Mouse (Mus musculus) right cerebral cortex, postnatal 10 days (tissue): ENCODE measurements at regions not wholly inside any gene's neighbourhood (a gene's known extent, or its start where the extent isn't known, plus 50 kb on each side); places are given as distances from the start of the nearest gene placed in this dataset.

ENCODE experiments used
- DNase-seq, 2 experiments: peaks; one replicate each; pipeline ENCODE4 v3.0.0; 2021; ENCODE audit warnings: low spot score in 2 of 2

DNA sequence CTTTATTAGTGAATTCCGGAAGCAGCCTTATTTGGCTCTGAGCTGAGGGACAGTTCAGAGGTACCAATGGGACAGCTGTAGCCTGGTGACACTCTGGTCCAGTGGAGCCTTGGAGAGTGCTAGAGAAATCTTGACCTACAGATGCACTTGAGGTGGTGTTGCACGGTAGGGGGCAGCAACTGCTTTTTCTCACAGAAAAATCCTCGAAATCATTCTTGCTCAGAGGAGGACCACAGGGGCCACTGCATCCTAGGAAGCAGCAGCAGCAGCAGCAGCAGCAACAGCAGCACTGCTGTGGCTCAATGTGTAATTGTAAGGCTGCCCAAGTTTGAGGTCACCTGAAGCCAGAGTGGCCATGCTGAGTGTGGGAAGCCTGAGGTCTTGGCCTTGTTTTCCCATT lies 299.7 kb upstream of the Ppp2r3a start:
- DNase-seq, result no peak

DNA sequence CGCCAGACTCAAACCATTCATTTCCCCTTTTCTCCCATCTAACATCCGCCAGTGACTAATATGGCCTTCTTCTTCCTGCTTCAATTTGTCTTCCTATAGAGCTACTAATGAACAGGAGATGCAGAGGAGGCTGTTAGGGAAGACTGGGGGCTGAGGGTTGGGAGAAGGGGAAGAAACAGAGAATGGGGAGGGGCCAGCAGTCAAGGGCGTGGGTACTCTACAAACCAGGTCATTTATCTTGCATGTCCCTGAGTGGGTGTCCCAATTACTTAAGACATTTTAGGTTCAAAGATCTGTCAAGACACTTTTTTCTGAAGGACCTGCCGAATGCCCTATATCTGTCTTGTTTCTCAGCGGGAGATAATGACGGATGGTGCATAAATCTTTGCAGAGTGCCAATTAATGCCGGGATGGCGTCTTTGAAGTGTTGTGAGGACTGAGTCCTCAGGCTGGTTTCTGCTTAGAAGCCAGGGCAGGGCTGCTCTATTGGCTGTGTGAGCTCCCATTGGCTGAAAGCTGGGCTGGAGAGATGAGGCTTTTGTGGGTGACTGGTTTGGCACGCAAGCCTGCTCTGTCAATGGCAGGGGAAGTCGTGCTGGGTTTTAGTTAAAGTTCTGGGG lies 294.7 kb upstream of the Ppp2r3a start:
- DNase-seq, result peak; percentile 31 to 34

DNA sequence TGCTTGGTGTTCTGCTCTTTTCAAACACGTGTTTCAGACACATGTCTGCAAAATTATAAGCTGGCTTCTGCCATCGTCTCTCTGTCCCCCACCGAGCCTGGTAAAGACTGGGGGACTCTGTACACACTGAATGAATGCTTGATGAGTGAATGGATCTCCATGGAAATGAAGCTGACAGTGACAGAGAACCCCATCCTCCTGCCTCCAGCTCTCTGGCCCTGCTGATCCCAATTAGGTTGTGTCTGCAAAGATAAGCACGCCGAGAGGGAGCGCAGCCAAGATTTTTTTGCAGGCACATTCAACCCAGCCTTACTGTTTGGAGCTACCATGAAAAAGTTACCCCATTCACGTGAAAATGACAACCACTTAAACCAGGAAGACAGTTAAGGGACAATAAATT lies 266.5 kb upstream of the Ppp2r3a start:
- no peak for DNase-seq

DNA sequence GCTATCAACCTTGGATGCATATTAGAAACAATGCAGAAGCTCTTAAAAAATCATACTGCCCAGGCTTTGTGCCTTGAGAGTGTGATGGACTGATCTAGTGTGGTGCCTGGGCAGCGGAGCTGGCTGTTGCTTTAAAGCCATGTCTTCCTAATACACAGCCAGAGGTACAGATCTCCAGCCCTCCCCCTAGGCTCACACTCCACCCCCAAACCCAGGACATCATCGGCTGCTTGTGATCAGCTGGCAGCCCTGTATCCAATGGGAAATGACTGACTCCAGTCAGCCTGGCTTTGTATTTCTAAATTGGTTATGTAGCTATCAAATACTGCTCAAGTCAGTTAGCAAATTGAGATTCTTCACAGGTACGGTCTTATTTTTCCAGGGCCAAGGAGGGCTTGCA lies 259.2 kb upstream of the Ppp2r3a start:
- DNase-seq, result no peak

DNA sequence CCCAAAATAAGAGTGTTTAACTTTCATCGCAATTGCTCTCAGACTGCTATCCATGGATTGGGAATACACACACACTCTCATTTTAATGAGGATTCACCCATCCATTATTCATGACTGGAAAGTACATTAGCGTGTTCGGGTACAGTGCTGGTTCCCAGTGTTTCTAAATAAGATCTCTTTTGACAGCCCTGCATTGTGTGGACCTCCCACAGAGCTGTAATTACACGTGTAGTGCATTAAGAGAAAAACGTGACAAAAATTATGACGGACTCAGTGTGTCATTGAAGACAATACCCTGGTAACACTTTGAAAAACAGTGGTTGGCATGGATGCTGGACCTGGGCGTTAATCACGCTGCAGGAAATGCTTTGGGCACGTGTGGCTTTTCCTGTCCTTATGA lies 257.6 kb upstream of the Ppp2r3a start:
- DNase-seq, result no peak

DNA sequence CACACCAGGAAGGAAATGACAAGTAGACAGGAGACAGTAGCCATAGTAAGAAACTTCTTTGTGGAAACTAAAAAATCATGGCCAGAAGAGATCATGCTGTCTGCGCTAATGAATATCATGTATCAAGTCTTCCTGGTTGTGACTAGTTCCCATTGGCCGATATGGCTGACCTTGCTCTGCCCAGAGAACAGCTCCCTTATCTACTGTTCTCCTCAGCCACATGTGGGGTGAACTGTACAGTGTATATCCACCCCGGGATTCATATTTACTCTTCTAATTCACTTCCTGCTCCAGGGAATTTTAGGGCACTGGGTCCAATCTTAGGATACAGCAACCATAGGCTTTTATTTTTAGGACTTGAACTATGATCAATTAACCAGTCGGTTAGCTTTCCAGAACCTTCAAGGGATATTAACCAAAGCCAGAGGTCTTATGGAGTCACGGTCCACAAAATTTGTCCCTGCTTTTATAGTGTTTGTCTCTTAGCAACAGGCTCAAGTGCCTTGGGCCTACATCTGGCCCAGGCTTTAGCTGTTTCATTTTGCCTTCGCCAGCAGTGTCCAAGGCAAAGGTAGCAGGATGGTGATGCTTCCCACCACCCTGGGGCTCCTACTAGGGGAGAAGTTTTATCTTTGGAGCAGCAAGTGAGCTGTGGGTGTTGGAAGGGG lies 255.6 kb upstream of the Ppp2r3a start:
- no peak for DNase-seq

DNA sequence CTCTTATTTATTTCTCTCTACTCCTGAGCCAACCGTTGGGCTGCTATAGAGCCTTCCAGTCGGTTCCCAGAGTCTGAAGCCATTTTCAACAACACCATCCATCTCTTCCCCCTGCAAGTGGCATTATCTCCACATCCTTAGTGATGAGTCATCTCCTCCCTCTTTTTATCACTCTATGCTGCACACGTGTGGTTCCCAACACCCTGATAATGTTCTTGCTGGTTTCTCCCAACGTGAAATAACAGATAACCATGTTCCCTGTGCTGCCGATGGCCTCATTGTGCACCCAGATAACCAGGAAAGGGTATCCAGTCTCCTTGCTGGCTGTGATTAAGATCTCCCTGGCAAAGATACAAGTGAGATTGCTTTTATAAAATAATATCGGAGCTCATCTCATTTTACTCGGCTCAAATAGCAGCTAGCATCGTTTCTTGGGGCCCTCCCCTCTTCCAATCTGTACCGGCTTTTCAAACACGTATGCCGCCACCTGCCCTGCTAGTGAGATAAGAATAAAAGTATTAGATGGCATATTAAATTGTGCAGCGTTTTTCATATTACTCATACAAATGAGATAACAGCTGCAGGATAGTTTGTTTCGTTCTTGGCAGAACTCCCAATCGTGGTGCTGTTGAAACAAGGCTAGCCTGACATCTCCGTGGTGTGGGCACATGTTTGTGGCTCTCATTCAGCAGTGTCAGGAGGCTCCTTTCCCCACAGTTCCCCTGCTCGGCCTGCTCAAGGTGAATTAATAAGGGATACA lies 250.3 kb upstream of the Ppp2r3a start:
- DNase-seq, result peak; percentile 29 to 31

DNA sequence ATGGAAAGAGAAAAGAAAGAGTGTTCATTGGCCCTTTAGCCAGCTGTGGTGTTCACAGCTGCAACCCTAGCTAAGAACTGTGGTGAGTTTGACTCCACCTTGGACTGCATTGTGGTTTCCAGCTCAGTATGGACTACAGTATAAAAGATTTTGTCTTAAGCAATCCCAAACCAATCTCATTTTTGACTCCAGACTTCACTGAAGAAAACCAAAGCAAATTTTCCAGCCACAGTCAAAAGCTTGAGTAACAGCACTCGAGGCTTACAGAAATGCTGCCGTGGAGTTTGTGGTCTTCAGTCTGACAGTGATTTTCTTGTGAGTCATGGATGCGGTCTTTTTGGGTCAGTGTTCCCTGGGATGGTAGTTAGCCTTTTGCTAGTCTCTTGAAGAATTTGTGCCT lies 249.4 kb upstream of the Ppp2r3a start:
- DNase-seq, result no peak

DNA sequence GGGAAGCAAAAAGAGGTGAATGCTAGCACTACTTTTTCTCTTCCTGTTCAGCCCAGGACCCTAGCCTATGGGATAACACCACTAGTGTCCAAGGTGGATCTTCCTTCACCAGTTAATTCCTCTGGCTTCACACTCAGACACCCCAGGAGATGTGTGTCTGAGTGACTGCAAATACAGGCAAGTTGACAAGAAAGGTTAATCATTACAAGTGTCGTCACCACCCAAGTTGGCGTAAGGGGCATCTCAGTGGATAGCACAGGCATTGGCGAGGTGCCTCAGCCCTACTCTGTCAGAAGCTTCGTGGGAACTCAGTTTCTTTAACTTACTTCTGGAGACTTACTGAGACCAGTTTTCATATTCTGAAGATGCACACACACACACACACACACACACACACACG lies 247.1 kb upstream of the Ppp2r3a start:
- no peak for DNase-seq

DNA sequence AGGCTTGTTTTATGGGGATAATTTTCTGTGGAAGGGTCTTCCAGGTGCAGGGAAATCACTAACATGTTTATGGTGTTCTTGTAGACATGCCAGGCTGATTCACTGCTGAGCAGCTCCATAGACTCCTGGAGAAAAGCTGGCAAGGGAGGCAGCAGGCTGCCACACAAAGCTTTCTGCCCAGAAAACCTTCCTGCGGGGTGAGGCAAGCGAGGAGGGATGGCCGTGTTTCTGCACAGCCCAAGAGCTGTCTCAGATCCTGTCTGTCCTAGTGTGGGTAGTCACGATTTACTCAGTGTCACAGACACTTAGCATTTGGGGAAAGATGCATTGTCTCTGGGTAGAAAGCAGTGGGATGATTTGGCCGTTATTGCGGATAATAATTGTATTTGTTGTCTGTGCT lies 244.2 kb upstream of the Ppp2r3a start:
- peak; percentile 40 to 44 for DNase-seq

DNA sequence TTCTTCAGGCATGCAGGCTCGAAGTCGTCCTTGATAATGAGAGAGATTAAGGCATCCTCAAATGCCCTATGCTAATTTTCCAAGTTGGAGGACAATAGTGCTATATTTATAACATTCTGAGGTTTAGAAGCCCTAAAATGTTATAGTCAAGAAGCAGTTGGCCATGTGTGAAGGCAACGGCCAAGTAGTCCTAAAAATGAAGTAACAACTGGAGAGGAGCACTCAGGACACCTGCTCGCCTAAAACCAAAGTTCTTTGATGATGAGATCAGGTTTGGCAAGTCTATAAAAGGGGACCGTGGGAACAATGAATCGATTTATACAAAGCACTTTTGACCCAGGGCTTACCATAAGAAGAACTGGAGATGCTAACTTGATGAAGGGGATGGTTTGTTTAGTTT lies 237.4 kb upstream of the Ppp2r3a start:
- DNase-seq, result no peak

DNA sequence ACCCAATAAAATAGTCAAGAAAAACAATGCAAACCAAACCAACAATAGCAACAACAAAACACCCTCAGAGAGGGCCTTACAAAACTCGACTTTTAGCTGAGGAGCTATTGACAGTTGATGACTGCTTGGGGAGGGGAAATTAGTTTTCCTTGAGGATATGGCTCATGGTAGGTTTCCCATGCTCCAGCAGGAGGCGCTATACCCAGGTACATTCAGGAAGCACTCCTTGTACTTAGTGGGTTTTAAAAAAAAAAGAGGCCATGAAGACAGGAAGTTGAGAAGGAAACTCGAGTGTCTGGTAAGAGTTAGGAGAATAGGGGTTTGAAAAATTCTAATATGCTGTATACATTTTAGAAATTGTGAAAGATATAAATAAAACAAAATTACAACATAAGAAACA lies 224.6 kb upstream of the Ppp2r3a start:
- no peak for DNase-seq

DNA sequence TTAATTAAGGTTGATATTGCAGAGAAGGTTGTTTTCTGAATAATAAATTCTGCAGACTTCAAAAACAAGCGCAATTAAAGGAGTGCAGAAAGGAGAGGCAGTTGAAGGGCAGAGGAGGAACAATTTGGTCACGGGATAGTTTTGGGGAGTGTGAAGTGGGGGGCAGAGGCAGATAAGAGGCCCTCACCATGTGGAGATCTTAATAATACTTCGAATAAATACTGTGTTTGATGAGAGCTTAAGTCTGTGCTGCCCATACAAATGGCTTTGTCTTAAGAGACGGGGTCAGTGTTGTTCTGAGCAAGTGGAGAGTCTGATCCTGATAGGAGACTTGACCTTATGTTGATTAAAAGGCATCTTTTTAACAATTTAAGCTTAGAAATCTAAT lies 221.5 kb upstream of the Ppp2r3a start:
- DNase-seq, result no peak

DNA sequence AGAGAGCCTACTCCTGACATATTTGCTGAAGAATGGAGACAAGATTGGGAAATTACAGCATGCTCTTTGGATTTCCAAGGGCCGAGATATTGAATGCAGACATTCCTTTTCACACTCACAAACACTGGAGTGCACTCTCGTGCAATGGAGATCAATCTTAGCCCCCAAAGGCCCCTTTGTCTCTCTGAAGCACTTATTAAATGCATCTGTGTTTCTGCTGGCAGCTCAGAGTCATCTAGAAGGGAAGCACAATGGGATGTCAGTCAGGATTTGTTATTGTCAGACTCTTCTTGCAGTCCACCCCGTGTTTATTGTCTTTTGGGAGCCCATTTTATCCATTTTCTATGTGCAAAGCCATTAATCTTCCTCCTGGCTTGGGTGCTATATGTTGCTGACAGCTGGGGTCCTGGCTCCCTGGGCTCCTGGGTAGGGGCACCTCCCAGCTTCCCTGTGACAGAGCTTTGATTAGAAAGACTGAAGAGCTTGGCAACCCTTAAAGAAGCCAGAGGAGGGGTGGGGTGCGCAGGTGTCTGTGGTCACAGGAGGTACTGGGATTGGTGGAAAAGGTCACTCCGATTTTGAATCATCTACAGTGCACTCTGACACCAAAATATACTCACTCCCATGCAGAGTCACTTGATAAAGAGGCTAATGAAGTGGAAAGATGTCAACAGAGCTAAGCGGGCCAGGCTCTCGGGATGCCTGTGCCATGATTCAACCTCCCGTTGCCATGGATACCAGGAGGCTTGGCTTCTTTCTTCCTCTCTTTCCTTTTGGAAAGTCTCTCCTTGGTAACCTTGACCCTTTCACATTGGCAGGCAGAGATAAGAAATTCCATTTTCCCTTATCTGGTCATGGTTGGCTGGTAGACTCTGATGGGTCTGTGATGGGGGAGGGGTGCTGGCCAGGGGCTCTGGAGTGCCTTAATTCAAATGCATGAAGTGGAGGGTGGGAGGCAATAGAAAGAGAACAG lies 220.8 kb upstream of the Ppp2r3a start:
- DNase-seq, result peak; percentile 55 to 56

DNA sequence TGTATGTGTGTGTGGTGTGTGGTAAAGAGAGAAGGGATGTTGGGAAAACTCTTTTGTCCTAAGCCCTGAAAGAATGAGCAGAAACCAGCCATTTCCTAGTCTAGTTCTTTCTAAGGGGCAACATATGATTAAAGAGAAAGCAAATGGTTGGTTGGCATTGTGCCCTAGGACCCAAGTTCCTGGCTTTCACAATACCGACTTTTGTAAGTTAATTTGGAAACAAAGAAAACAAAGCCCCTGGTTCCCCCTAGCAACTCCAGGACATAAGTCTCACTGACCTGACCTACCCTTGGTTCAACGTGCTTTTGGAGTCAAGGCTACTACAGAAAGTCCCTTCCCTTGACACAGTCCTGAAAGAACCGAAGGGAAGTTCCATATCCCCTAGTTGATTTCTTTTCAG lies 220.1 kb upstream of the Ppp2r3a start:
- no peak for DNase-seq

DNA sequence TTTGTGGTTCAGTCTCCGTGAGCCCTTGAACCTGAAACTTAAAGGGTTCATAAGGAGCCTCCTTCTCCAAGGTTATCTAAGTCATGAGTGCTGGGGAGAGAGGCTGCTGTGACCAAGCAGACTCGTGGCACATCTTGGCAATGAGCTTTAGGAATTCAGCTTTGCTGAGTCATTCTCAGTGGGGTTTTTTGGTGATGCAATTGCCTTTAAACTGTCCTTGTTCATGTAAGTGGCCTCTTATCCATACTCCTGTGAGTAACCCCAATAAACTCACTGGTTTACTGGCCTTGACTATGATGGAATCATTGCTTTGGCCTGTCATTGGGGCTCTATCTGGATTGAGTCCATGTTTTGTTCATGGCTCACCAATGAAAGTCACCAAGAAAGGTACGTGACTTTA lies 218.2 kb upstream of the Ppp2r3a start:
- no peak for DNase-seq

DNA sequence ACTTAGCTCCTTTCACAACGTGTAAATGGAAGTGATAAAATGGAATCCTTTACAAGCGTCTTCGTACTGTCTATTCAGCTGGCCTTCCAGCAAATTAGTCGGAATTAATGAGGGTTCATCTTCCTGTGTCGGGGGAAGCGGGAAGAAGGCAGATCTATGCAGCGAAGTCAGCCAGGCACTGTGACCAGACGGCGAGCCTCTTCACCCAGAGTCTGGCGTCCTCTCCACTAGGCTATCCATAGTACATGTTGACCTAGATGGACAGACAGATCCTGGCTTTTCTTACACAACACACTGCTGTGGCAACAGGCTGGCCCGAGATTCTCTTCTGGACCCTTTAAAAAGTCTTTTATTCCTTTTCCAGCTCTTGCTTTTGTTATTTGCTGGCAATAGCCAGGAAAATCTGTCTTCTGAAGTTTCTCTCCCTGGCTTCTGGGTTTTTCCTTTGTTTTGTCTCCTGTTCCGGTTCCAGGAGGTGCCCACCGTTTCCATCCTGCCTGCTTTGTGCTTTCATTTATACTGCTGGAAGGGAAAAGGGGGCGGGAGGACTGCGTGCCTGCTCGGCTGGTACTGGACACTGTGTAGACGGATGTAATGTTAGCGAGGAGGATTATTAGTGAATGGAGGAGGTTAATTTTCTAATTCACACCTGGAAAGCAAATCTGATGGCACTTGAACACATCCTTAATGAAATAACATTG lies 213.3 kb upstream of the Ppp2r3a start:
- DNase-seq, result no peak

DNA sequence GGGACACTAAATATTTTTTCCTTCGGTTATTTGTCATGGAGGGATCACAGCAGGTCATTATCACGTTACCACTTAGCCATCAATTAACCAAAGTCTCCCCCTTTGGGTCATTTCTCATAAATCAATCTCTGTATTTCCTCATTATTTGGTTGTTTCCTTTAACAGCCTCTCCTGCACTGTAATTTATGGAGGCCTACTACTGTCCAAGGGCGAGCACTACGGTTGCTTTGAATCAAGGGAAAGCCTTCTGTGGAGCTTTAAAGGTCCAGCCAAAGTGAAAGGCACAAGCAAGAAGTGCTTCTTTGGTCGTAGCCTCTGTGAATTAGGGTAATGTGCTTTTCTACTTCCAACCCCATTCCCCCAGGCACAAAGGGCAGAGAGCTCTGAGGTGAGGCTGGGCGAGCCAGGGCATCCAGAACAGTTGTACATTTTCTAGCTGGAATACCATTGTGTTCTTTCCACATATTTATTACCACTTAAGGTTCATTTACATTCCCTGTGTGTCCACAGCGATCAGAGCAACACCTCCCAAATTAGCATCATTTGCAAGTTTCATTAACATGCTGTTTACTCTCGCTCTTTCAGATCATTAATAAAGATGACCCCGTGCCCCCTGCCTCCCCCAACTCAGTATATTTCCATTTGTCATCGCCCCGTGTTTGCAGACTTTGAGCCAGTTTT lies 207.5 kb upstream of the Ppp2r3a start:
- no peak for DNase-seq

DNA sequence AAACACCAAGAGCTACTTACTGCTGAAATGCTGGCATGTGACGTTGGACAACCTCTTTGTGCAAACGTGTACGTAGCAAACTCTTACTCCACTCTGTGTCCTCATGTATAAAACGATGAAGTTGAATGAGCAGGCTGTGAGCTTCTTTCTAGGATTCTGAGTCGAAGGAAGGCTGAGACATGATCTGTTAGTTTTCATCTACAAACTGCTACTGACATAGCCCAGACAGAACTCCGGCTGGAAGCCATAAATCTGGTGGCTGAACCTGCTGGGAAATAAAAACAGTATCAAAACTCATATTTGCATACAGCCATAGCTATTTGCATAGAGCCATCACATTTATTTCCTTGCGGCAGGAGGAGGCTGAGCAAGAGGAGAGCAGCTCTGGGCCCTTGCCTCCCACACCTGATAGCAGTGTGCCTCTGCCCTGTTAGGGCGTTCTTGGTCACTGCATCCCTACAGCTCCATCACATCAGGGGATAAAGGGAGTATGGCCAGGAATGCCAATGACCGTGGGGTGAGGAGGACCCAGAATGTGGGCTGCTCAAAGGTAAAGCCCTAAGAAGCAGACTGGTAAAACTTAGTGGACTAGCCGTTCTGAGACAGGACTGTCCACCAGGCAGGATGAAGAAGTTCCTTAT lies 206.8 kb upstream of the Ppp2r3a start:
- DNase-seq, result peak in 1 of 2 experiments; percentile 43

DNA sequence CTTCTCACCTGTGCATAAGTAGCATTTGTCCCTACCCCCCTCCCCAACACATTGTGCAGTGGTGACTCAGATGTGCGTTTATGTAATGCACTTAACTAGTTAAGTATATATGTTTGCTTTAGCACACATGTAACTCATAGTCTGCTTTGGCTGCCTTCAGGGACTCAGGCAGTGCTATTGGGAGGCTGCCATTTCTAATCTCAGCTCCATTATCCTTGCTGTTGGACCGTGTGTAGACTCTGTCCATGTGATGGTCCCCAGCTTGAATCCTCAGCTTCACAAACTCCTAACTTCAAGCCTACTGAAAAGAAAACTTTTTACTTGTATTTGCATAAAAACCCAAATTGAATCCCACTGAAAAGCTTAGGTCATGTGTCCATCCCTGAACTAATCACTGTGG lies 194.7 kb upstream of the Ppp2r3a start:
- DNase-seq, result peak in 1 of 2 experiments; percentile 36
